Mouse (Mus musculus) G1E (cell line): ENCODE measurements around the gene Tmem223.

Experiments
- CTCF ChIP-seq: IDR thresholded peaks from 2 replicates; pipeline ENCODE4 v1.5.1; 2012; ENCODE audit warnings: low read depth, low read length, inconsistent platforms, mixed read lengths
- POLR2AphosphoS5 ChIP-seq: IDR thresholded peaks from 2 replicates; pipeline ENCODE4 v1.6.1; 2012; ENCODE audit warnings: low read depth, low read length, inconsistent platforms; ENCODE audit not compliant: insufficient replicate concordance
- TAL1 ChIP-seq: conservative IDR thresholded peaks from 2 replicates; pipeline ENCODE4 v1.6.1; 2012; ENCODE audit warnings: low read depth, low read length, inconsistent platforms, mixed read lengths

DNA sequence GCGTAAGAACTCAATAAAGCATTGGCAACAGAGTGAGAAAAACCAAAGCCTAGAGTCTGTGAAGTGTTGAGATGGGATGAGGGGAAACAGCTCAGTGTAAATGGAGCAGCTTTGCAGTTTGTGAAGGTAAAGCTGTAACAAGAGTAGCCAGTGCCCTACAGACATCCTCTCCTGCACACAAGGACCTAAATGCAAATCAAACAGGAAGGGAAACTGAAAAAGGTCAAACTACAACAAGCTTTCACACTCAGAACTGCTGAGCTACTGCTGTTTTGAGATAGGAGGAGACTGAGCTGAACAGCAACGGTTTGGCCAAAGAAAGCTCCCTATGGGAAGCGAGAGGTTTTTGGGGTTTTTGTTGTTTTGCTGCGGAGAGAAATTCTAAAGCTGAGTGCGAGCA lies 36.0 kb downstream of the Tmem223 start:
- TF ChIP-seq CTCF (no peak), POLR2AphosphoS5 (no peak), TAL1 (no peak)
